Mouse (Mus musculus): ENCODE measurements at regions not wholly inside any gene's neighbourhood (a gene's known extent, or its start where the extent isn't known, plus 50 kb on each side); places are given as distances from the start of the nearest gene placed in this dataset.

- TF ChIP-seq NANOG (IDR thresholded peaks at IDR 0.05; ENCODE audit: borderline replicate concordance, low read length) (no peak), CTCF (conservative IDR thresholded peaks at IDR 0.05; ENCODE audit: low read length) (no peak), POU5F1 (IDR thresholded peaks at IDR 0.05; ENCODE audit: borderline replicate concordance, low read length) (no peak)
- Histone ChIP-seq H3K4me1 (replicated peaks; ENCODE audit: low read depth, low read length) (peaks cover 6% of the 10 kb centered on the region; the same call in 1 of the 2 replicates), H3K4me3 (replicated peaks; ENCODE audit: low read length) (no peak overlapping the region), H3K9me3 (ENCODE audit: low read length) (no peaks in the 10 kb centered on the region), H3K27me3 (ENCODE audit: insufficient read depth, low read length) (no peaks in the 10 kb centered on the region), H3K36me3 (ENCODE audit: insufficient read depth, low read length) (no peaks in the 10 kb centered on the region)
These were observed 358.5 kb upstream of the Id2 start for GRCm38 (mm10) chr12:25455281-25455989.

- 0 out of 2 replicates have a peak, but pooled peaks cover 1% of the 10 kb centered on the region for H3K4me1 ChIP-seq (replicated peaks; ENCODE audit: low read depth, low read length)
- no peaks in the 10 kb centered on the region for H3K36me3 ChIP-seq (ENCODE audit: insufficient read depth, low read length)
- H3K9me3 ChIP-seq (ENCODE audit: low read length), result no peaks in the 10 kb centered on the region
- H3K4me3 ChIP-seq (replicated peaks; ENCODE audit: low read length), result no peak overlapping the region
- no peaks in the 10 kb centered on the region for H3K27me3 ChIP-seq (ENCODE audit: insufficient read depth, low read length)
- no peak for TF ChIP-seq POU5F1 (IDR thresholded peaks at IDR 0.05; ENCODE audit: borderline replicate concordance, low read length)
- no peak for TF ChIP-seq CTCF (conservative IDR thresholded peaks at IDR 0.05; ENCODE audit: low read length)
- no peak for TF ChIP-seq NANOG (IDR thresholded peaks at IDR 0.05; ENCODE audit: borderline replicate concordance, low read length)
These were observed 356.4 kb upstream of the Id2 start for GRCm38 (mm10) chr12:25453356-25453755.

- no peaks in the 10 kb centered on the region for H3K36me3 ChIP-seq (ENCODE audit: insufficient read depth, low read length)
- no peak for TF ChIP-seq CTCF (conservative IDR thresholded peaks at IDR 0.05; ENCODE audit: low read length)
- no peak for TF ChIP-seq NANOG (IDR thresholded peaks at IDR 0.05; ENCODE audit: borderline replicate concordance, low read length)
- no peak for TF ChIP-seq POU5F1 (IDR thresholded peaks at IDR 0.05; ENCODE audit: borderline replicate concordance, low read length)
- no peak overlapping the region for H3K4me3 ChIP-seq (replicated peaks; ENCODE audit: low read length)
- no peaks in the 10 kb centered on the region for H3K9me3 ChIP-seq (ENCODE audit: low read length)
- H3K27me3 ChIP-seq (ENCODE audit: insufficient read depth, low read length), result no peaks in the 10 kb centered on the region
- H3K4me1 ChIP-seq (replicated peaks; ENCODE audit: low read depth, low read length), result no peaks in the 10 kb centered on the region
These were observed 354.2 kb upstream of the Id2 start for GRCm38 (mm10) chr12:25451156-25451555.

- Histone ChIP-seq H3K4me1 (replicated peaks; ENCODE audit: low read depth, low read length) (no peaks in the 10 kb centered on the region), H3K4me3 (replicated peaks; ENCODE audit: low read length) (no peak overlapping the region), H3K9me3 (ENCODE audit: low read length) (no peaks in the 10 kb centered on the region), H3K27me3 (ENCODE audit: insufficient read depth, low read length) (no peaks in the 10 kb centered on the region), H3K36me3 (ENCODE audit: insufficient read depth, low read length) (no peaks in the 10 kb centered on the region)
- no peak for TF ChIP-seq CTCF (conservative IDR thresholded peaks at IDR 0.05; ENCODE audit: low read length)
- no peak for TF ChIP-seq POU5F1 (IDR thresholded peaks at IDR 0.05; ENCODE audit: borderline replicate concordance, low read length)
- no peak for TF ChIP-seq NANOG (IDR thresholded peaks at IDR 0.05; ENCODE audit: borderline replicate concordance, low read length)
These were observed 347.4 kb upstream of the Id2 start for GRCm38 (mm10) chr12:25444355-25444754.

GRCm38 (mm10) chr12:25439029-25439551 is 342.1 kb upstream of the Id2 start:
- H3K27me3 ChIP-seq (ENCODE audit: insufficient read depth, low read length), result no peaks in the 10 kb centered on the region
- no peak overlapping the region for H3K4me3 ChIP-seq (replicated peaks; ENCODE audit: low read length)
- no peaks in the 10 kb centered on the region for H3K4me1 ChIP-seq (replicated peaks; ENCODE audit: low read depth, low read length)
- no peaks in the 10 kb centered on the region for H3K9me3 ChIP-seq (ENCODE audit: low read length)
- TF ChIP-seq POU5F1 (IDR thresholded peaks at IDR 0.05; ENCODE audit: borderline replicate concordance, low read length) (no peak), CTCF (conservative IDR thresholded peaks at IDR 0.05; ENCODE audit: low read length) (no peak), NANOG (IDR thresholded peaks at IDR 0.05; ENCODE audit: borderline replicate concordance, low read length) (no peak)
- H3K36me3 ChIP-seq (ENCODE audit: insufficient read depth, low read length), result no peaks in the 10 kb centered on the region

- TF ChIP-seq CTCF (conservative IDR thresholded peaks at IDR 0.05; ENCODE audit: low read length), result no peak
- no peak for TF ChIP-seq NANOG (IDR thresholded peaks at IDR 0.05; ENCODE audit: borderline replicate concordance, low read length)
- TF ChIP-seq POU5F1 (IDR thresholded peaks at IDR 0.05; ENCODE audit: borderline replicate concordance, low read length), result no peak
These were observed 341.5 kb upstream of the Id2 start for GRCm38 (mm10) chr12:25438217-25439028.

GRCm38 (mm10) chr12:25437556-25437955 is 340.6 kb upstream of the Id2 start:
- Histone ChIP-seq H3K9me3 (ENCODE audit: low read length) (no peaks in the 10 kb centered on the region), H3K4me3 (replicated peaks; ENCODE audit: low read length) (no peak overlapping the region), H3K27me3 (ENCODE audit: insufficient read depth, low read length) (no peaks in the 10 kb centered on the region), H3K36me3 (ENCODE audit: insufficient read depth, low read length) (no peaks in the 10 kb centered on the region), H3K4me1 (replicated peaks; ENCODE audit: low read depth, low read length) (no peaks in the 10 kb centered on the region)
- TF ChIP-seq POU5F1 (IDR thresholded peaks at IDR 0.05; ENCODE audit: borderline replicate concordance, low read length) (no peak), NANOG (IDR thresholded peaks at IDR 0.05; ENCODE audit: borderline replicate concordance, low read length) (no peak), CTCF (conservative IDR thresholded peaks at IDR 0.05; ENCODE audit: low read length) (no peak)

More at GRCm38 (mm10) chr12:25438217-25439028, 341.5 kb upstream of the Id2 start:
- Histone ChIP-seq H3K4me3 (replicated peaks; ENCODE audit: low read length) (no peak overlapping the region), H3K36me3 (ENCODE audit: insufficient read depth, low read length) (no peaks in the 10 kb centered on the region), H3K9me3 (ENCODE audit: low read length) (no peaks in the 10 kb centered on the region), H3K4me1 (replicated peaks; ENCODE audit: low read depth, low read length) (no peaks in the 10 kb centered on the region), H3K27me3 (ENCODE audit: insufficient read depth, low read length) (no peaks in the 10 kb centered on the region)

GRCm38 (mm10) chr12:25436220-25436911 is 339.4 kb upstream of the Id2 start:
- Histone ChIP-seq H3K27me3 (ENCODE audit: insufficient read depth, low read length) (no peaks in the 10 kb centered on the region), H3K9me3 (ENCODE audit: low read length) (no peaks in the 10 kb centered on the region), H3K4me1 (replicated peaks; ENCODE audit: low read depth, low read length) (no peaks in the 10 kb centered on the region), H3K4me3 (replicated peaks; ENCODE audit: low read length) (no peak overlapping the region), H3K36me3 (ENCODE audit: insufficient read depth, low read length) (no peaks in the 10 kb centered on the region)
- TF ChIP-seq POU5F1 (IDR thresholded peaks at IDR 0.05; ENCODE audit: borderline replicate concordance, low read length) (no peak), CTCF (conservative IDR thresholded peaks at IDR 0.05; ENCODE audit: low read length) (no peak), NANOG (IDR thresholded peaks at IDR 0.05; ENCODE audit: borderline replicate concordance, low read length) (no peak)
